Comparison of ENCODE assay signal across 10 mouse cellular contexts in the genomic region with DNA sequence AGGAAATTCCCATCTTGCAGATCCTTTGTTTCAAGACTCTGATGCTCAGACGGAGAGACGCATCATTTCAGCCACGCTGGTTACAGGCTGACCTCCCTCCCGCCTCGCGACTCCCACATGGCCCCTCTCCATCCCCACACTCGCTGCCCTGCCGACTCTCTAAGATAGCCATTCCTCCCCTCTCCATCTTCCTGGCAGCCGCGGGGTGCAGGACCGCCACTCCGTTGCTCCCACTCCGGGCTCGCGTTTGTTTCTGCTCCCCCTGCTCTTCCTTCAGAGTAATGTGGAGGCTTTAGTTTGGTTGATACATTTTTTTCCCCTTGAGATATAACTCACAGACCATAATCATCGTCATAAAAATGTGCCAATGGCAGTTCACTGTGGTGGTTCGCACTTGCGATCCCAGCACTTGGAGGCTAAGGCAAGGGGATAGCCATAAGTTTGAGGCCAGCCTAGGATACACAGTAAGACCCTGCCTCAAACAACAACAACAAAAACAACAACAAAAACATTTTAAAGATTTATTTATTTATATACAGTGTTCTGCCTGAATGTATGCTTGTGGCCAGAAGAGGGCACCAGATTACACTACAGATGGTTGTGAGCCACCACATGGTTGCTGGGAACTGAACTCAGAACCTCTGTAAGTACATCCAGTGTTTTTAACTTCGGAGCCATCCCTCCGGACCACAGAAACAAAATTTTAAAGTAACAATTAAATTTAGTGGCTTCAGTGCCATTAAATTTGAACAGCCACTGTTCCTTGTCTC. TPM values are rescaled to one million over a fixed set of nuclear protein-coding genes. Genes with fewer than 3 reads are reported as not detected.
DNase-seq lines count a peak whose midpoint lies in the region; ATAC-seq and TF ChIP-seq lines count a peak whose summit lies in the region.
"Had no signal": no experiment of that assay in that cellular context is flagged by ENCODE, and none has a peak within 500 bp of the region (broad histone marks: within the 10 kb centered on the region; RNA-seq: fewer than 3 reads in every experiment).

No protein-coding gene starts in this region.

- H3K9me3 ChIP-seq in liver, postnatal 0 days (ENCODE audit: low read length), result peaks cover 7% of the 10 kb centered on the region; the same call in 1 of the 2 replicates
- peaks cover 4% of the 10 kb centered on the region; the same call in 1 of the 2 replicates for H3K9me3 ChIP-seq in liver, embryonic 11.5 days (ENCODE audit: control insufficient read depth, low read length)
- peaks cover 6% of the 10 kb centered on the region; the same call in 1 of the 2 replicates for H3K9me3 ChIP-seq in hindbrain, embryonic 14.5 days (ENCODE audit: control insufficient read depth, low read length)
- no peaks in the 10 kb centered on the region for H3K9me3 ChIP-seq in neural tube, embryonic 13.5 days
- H3K9me3 ChIP-seq: liver, embryonic 15.5 days had no signal

- intact Hi-C loops in gastrocnemius, adult 2 months (cut with DNase I), result loop anchor here (2.0 kb wide), 1 partner anchor 21 kb away; no protein-coding TSS in a partner anchor

- no peak for TF ChIP-seq EP300 in liver, postnatal 0 days (IDR thresholded peaks at IDR 0.05; ENCODE audit: low read depth)

- peak overlapping the region; percentile 20; the same call in 1 of the 2 replicates for H3K27ac ChIP-seq in gastrocnemius, adult 2 months
- no peak overlapping the region for H3K27ac ChIP-seq in liver, postnatal 0 days (ENCODE audit: low read depth)
- H3K27ac ChIP-seq in liver, embryonic 11.5 days (ENCODE audit: low read depth, low read length), result no peak overlapping the region
- no peak overlapping the region for H3K27ac ChIP-seq in hindbrain, embryonic 14.5 days
- no peak overlapping the region for H3K27ac ChIP-seq in neural tube, embryonic 13.5 days (replicated peaks)
- H3K27ac ChIP-seq: liver, embryonic 15.5 days had no signal

- no peak for DNase-seq in gastrocnemius, adult 2 months
- DNase-seq in gastrocnemius, adult 18-20 months (ENCODE audit: low spot score), result no peak
- peak; percentile 12 for DNase-seq in liver, postnatal 0 days
- DNase-seq in liver, embryonic 11.5 days (ENCODE audit: low spot score), result no peak
- DNase-seq in hindbrain, embryonic 14.5 days (ENCODE audit: low spot score), result no peak
- no peak for DNase-seq in right cerebral cortex, adult 18-20 months
- no peak for DNase-seq in gastrocnemius, postnatal 10 days
- DNase-seq: cerebellum, adult 11-12 months had no signal

- peak overlapping the region; percentile 60 for H3K4me3 ChIP-seq in gastrocnemius, adult 2 months
- H3K4me3 ChIP-seq in liver, postnatal 0 days (ENCODE audit: low read depth, low read length), result no peak overlapping the region
- no peak overlapping the region for H3K4me3 ChIP-seq in liver, embryonic 11.5 days (ENCODE audit: low read depth, low read length)
- 0 out of 2 replicates have a peak overlapping the region, but pooled peaks have one; percentile 3 for H3K4me3 ChIP-seq in hindbrain, embryonic 14.5 days (replicated peaks; ENCODE audit: low read length)
- no peak overlapping the region for H3K4me3 ChIP-seq in neural tube, embryonic 13.5 days
- H3K4me3 ChIP-seq: liver, embryonic 15.5 days had no signal

- no peaks in the 10 kb centered on the region for H3K27me3 ChIP-seq in liver, postnatal 0 days (ENCODE audit: insufficient read depth, low read length)
- peaks cover 6% of the 10 kb centered on the region; the same call in 1 of the 2 replicates for H3K27me3 ChIP-seq in liver, embryonic 11.5 days (replicated peaks; ENCODE audit: control insufficient read depth, insufficient read depth, low read length)
- H3K27me3 ChIP-seq in hindbrain, embryonic 14.5 days (ENCODE audit: control insufficient read depth, insufficient read depth, low read length), result no peaks in the 10 kb centered on the region
- peaks cover 20% of the 10 kb centered on the region for H3K27me3 ChIP-seq in neural tube, embryonic 13.5 days

- H3K4me1 ChIP-seq in liver, postnatal 0 days (ENCODE audit: insufficient read depth), result no peaks in the 10 kb centered on the region; the same call in 1 of the 2 replicates
- no peaks in the 10 kb centered on the region; the same call in 1 of the 2 replicates for H3K4me1 ChIP-seq in liver, embryonic 11.5 days (replicated peaks; ENCODE audit: control insufficient read depth, insufficient read depth, low read length)
- H3K4me1 ChIP-seq in hindbrain, embryonic 14.5 days (replicated peaks; ENCODE audit: control insufficient read depth, insufficient read depth, low read length), result no peaks in the 10 kb centered on the region; the same call in 1 of the 2 replicates
- H3K4me1 ChIP-seq in neural tube, embryonic 13.5 days (replicated peaks), result peaks cover 15% of the 10 kb centered on the region

- no peak for ATAC-seq in liver, postnatal 0 days
- ATAC-seq in liver, embryonic 11.5 days (replicated peaks; ENCODE audit: low FRiP score), result no peak
- ATAC-seq in hindbrain, embryonic 14.5 days (ENCODE audit: low FRiP score), result no peak
- ATAC-seq in neural tube, embryonic 13.5 days (ENCODE audit: low read depth), result no peak

- no peaks in the 10 kb centered on the region for H3K36me3 ChIP-seq in liver, postnatal 0 days (replicated peaks; ENCODE audit: insufficient read depth, low read length)
- no peaks in the 10 kb centered on the region for H3K36me3 ChIP-seq in liver, embryonic 11.5 days (ENCODE audit: control insufficient read depth, insufficient read depth, low read length)
- H3K36me3 ChIP-seq in hindbrain, embryonic 14.5 days (replicated peaks; ENCODE audit: control insufficient read depth, insufficient read depth), result no peaks in the 10 kb centered on the region
- H3K36me3 ChIP-seq in neural tube, embryonic 13.5 days, result no peaks in the 10 kb centered on the region
- H3K36me3 ChIP-seq: liver, embryonic 15.5 days had no signal

- 59% methylated on average over 20 of the region's 20 CpGs for WGBS in liver, postnatal 0 days (ENCODE audit: insufficient replicate concordance)
- whole genome bisulfite sequencing in liver, embryonic 11.5 days, result 41% methylated on average over 20 of the region's 20 CpGs
- WGBS in hindbrain, embryonic 14.5 days, result 25% methylated on average over 20 of the region's 20 CpGs
- 25% methylated on average over 20 of the region's 20 CpGs for WGBS in neural tube, embryonic 13.5 days

- no peak overlapping the region for H3K4me2 ChIP-seq in liver, postnatal 0 days (ENCODE audit: low read depth, low read length)
- H3K4me2 ChIP-seq in liver, embryonic 11.5 days, result no peak overlapping the region
- H3K4me2 ChIP-seq in hindbrain, embryonic 14.5 days (replicated peaks), result peak overlapping the region; percentile 28; the same call in 1 of the 2 replicates
- H3K4me2 ChIP-seq in neural tube, embryonic 13.5 days, result peak overlapping the region; percentile 31
- H3K4me2 ChIP-seq: liver, embryonic 15.5 days had no signal

- no peak overlapping the region for H3K9ac ChIP-seq in liver, postnatal 0 days (replicated peaks)
- no peak overlapping the region for H3K9ac ChIP-seq in liver, embryonic 11.5 days (ENCODE audit: low read depth, low read length)
- no peak overlapping the region for H3K9ac ChIP-seq in hindbrain, embryonic 14.5 days
- peak overlapping the region; percentile 12; the same call in 1 of the 2 replicates for H3K9ac ChIP-seq in neural tube, embryonic 13.5 days
- H3K9ac ChIP-seq: liver, embryonic 15.5 days had no signal

- peak; percentile 57 for TF ChIP-seq CTCF in gastrocnemius, adult 2 months (IDR thresholded peaks at IDR 0.05)
- peak; percentile 49 for TF ChIP-seq CTCF in liver, postnatal 0 days (IDR thresholded peaks at IDR 0.05; ENCODE audit: low read depth)

RNA-seq across cellular contexts. Expression of a gene that starts 11.5 kb away (rescaled TPM):
- total RNA-seq in gastrocnemius, adult 2 months (2021), result 10 to 100 TPM; 27.6 to 29.1 TPM
- 10 to 100 TPM; 28.1 to 29.3 TPM for total RNA-seq in gastrocnemius, adult 18-20 months (2021)
- polyA plus RNA-seq in liver, postnatal 0 days (2015; fragmentation: Nextera tagmentation; extraction: Ambion mirVana), result 15.4 and 15.8 TPM in 2 replicates
- 54.4 and 55.8 TPM in 2 replicates for polyA plus RNA-seq in liver, embryonic 11.5 days (2014; fragmentation: Nextera tagmentation; extraction: Ambion mirVana)
- polyA plus RNA-seq in hindbrain, embryonic 14.5 days (2014; fragmentation: Nextera tagmentation; extraction: Ambion mirVana), result 59.8 and 65.4 TPM in 2 replicates
- 47.1 and 52.0 TPM in 2 replicates for polyA plus RNA-seq in neural tube, embryonic 13.5 days (2015; fragmentation: Nextera tagmentation; extraction: Ambion mirVana)
- 10 to 100 TPM; 21.9 to 27.5 TPM for total RNA-seq in gastrocnemius, postnatal 10 days (2021)

RNA-seq across cellular contexts. Expression of a gene that starts 18.4 kb away (rescaled TPM):
- under 1 TPM; 0.41 to 0.59 TPM for total RNA-seq in gastrocnemius, adult 2 months (2021)
- total RNA-seq in gastrocnemius, adult 18-20 months (2021), result under 1 TPM; 0.30 to 0.66 TPM
- polyA plus RNA-seq in liver, postnatal 0 days (2015; fragmentation: Nextera tagmentation; extraction: Ambion mirVana), result 4.4 and 4.7 TPM in 2 replicates
- 4.5 and 4.6 TPM in 2 replicates for polyA plus RNA-seq in liver, embryonic 11.5 days (2014; fragmentation: Nextera tagmentation; extraction: Ambion mirVana)
- 1.5 and 1.7 TPM in 2 replicates for polyA plus RNA-seq in hindbrain, embryonic 14.5 days (2014; fragmentation: Nextera tagmentation; extraction: Ambion mirVana)
- polyA plus RNA-seq in neural tube, embryonic 13.5 days (2015; fragmentation: Nextera tagmentation; extraction: Ambion mirVana), result 1.0 TPM in 2 replicates
- 1 to 10 TPM; 1.9 to 2.5 TPM for total RNA-seq in gastrocnemius, postnatal 10 days (2021)

RNA-seq across cellular contexts. Expression of a gene that starts 51.5 kb away (rescaled TPM):
- 10 to 100 TPM in 1 of 2 experiments, 1 to 10 TPM in 1; 7.0 to 18.6 TPM for total RNA-seq in gastrocnemius, adult 2 months (2021)
- 10 to 100 TPM in 1 of 2 experiments, 1 to 10 TPM in 1; 6.3 to 15.4 TPM for total RNA-seq in gastrocnemius, adult 18-20 months (2021)
- polyA plus RNA-seq in liver, postnatal 0 days (2015; fragmentation: Nextera tagmentation; extraction: Ambion mirVana), result 5.8 and 6.3 TPM in 2 replicates
- 2.4 and 3.9 TPM in 2 replicates for polyA plus RNA-seq in liver, embryonic 11.5 days (2014; fragmentation: Nextera tagmentation; extraction: Ambion mirVana)
- 4.3 and 5.8 TPM in 2 replicates for polyA plus RNA-seq in hindbrain, embryonic 14.5 days (2014; fragmentation: Nextera tagmentation; extraction: Ambion mirVana)
- 4.4 and 5.0 TPM in 2 replicates for polyA plus RNA-seq in neural tube, embryonic 13.5 days (2015; fragmentation: Nextera tagmentation; extraction: Ambion mirVana)
- 10 to 100 TPM; 15.5 to 16.4 TPM for total RNA-seq in gastrocnemius, postnatal 10 days (2021)

Comparison
In these comparisons a context has a peak if more than half of its experiments do, and no peak if none do; other contexts are left out.
1. H3K4me3 ChIP-seq: peak in gastrocnemius, adult 2 months (single experiment) and hindbrain, embryonic 14.5 days (single experiment); none in liver, postnatal 0 days (single experiment), liver, embryonic 11.5 days (single experiment) and neural tube, embryonic 13.5 days (single experiment).
2. H3K4me2 ChIP-seq: peak in hindbrain, embryonic 14.5 days (single experiment) and neural tube, embryonic 13.5 days (single experiment); none in liver, postnatal 0 days (single experiment) and liver, embryonic 11.5 days (single experiment).